Mouse (Mus musculus) heart, adult 2 months (tissue): Measurements from ENCODE around the gene 1700022I11Rik.

ENCODE experiments used
- CTCF ChIP-seq: fragments of 200-600 bp; IDR thresholded peaks from 2 replicates; pipeline ENCODE4 v1.8.1; 2022; ENCODE audit warnings: antibody characterized with exemption, mild to moderate bottlenecking, moderate library complexity
- EP300 ChIP-seq: fragments of 200-500 bp; IDR thresholded peaks from 2 replicates; pipeline ENCODE4 v1.6.1; 2011; ENCODE audit warnings: low read depth, low read length, control low read depth; ENCODE audit not compliant: insufficient read depth
- POLR2A ChIP-seq: fragments of 200-500 bp; IDR thresholded peaks from 2 replicates; pipeline ENCODE4 v1.6.1; 2011; ENCODE audit warnings: mild to moderate bottlenecking, low read depth, low read length, control low read depth; ENCODE audit not compliant: insufficient read depth

DNA sequence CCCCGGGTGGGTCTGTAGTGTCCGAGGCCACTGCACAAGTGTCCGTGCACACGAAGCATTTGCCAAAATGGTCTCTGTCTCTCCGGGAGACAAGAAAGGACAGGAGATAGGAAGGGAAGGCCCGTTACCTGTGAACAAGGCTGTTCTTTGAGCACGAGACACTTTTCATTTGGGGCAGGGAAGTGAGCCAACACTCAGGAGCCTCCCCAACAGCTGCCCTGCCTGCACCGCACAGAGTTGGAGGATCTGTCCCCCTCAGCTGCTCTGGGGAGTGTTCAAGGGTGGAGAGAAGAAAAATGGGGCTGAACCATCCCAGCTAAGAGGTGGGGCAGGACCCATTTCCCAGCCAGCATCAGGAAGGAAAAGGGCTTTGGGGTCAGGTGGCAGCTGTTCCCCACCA, 11.4 kb upstream of the 1700022I11Rik start:
- no peak for TF ChIP-seq CTCF
- no peak for TF ChIP-seq POLR2A
- TF ChIP-seq EP300 = no peak
